Mouse (Mus musculus): ENCODE measurements around the gene Pde4b. TPM values are rescaled to one million over a fixed set of nuclear protein-coding genes. Genes with fewer than 3 reads are reported as not detected.
"Not testable (repeated sequence)": the region's sequence is repeated elsewhere in the genome, so short reads cannot be mapped to it uniquely, and the experiment has no call there.

The Pde4b gene
- polyA plus RNA-seq, 1 experiment, result 6.7 TPM

DNA sequence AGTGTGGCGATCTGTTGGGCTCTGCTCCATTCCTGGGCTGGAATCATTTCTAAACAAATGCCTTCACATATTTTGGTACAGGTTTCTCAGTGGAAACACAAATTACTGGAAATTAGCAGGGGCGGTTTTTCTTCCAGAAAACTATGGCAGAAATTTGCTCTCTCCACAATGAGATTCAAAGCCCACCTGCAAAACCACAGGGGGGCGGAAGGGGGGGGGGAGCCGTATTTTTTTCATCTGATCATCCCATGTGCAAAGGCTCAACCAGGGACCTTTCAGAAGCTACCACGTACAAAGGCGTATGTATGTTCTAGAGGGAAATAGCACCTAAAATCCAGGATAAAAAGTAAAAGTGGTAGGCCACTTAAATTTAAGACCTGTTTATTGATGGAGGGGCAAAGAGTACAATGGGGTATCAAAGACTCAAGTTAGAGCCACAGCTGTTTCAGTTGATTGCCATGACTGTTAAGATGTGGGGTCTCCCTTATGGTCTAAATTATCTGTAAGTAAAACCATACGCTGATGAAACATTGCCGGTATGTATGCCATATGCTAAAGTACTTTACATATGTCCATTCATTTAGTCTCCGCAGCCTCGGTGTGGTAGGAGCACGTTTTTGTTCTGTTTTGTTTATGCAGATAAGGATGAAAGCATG lies 404.3 kb downstream of the Pde4b start:
- Histone ChIP-seq H3K4me3 (no peak overlapping the region), H3ac (ENCODE audit: control insufficient read depth, insufficient read length) (no peak overlapping the region), H3K27me3 (ENCODE audit: control insufficient read depth, insufficient read depth, insufficient read length) (no peaks in the 10 kb centered on the region), H3K36me3 (ENCODE audit: control insufficient read depth, insufficient read depth) (no peaks in the 10 kb centered on the region), H3K79me2 (ENCODE audit: control insufficient read depth, insufficient read depth) (no peaks in the 10 kb centered on the region), H3K4me2 (ENCODE audit: low read depth) (no peak overlapping the region)
- TF ChIP-seq POLR2AphosphoS2 (IDR thresholded peaks at IDR 0.05; ENCODE audit: insufficient read length, low read depth), result no peak
- TF ChIP-seq SRF (IDR thresholded peaks at IDR 0.05; ENCODE audit: control insufficient read depth, insufficient read length, low read depth), result no peak
- TF ChIP-seq USF1 (IDR thresholded peaks at IDR 0.05; ENCODE audit: low read depth), result no peak
- TF ChIP-seq MAX (IDR thresholded peaks at IDR 0.05; ENCODE audit: low read depth), result no peak
- TF ChIP-seq MYOD1 (IDR thresholded peaks at IDR 0.05; ENCODE audit: control insufficient read depth in 1 of 3, insufficient read length in 2 of 3, low read depth in 2 of 3), result no peak
- TF ChIP-seq REST (IDR thresholded peaks at IDR 0.05; ENCODE audit: insufficient read depth, insufficient read length), result no peak
- no peak for TF ChIP-seq TCF12 (IDR thresholded peaks at IDR 0.05; ENCODE audit: insufficient read depth, poor library complexity, severe bottlenecking)
- no peak for TF ChIP-seq E2F4 (IDR thresholded peaks at IDR 0.05; ENCODE audit: insufficient read depth)
- TF ChIP-seq POLR2A (IDR thresholded peaks at IDR 0.05; ENCODE audit: insufficient read length, low read depth), result no peak
- TF ChIP-seq TCF3 (IDR thresholded peaks at IDR 0.05; ENCODE audit: insufficient read length, low read depth), result no peak

DNA sequence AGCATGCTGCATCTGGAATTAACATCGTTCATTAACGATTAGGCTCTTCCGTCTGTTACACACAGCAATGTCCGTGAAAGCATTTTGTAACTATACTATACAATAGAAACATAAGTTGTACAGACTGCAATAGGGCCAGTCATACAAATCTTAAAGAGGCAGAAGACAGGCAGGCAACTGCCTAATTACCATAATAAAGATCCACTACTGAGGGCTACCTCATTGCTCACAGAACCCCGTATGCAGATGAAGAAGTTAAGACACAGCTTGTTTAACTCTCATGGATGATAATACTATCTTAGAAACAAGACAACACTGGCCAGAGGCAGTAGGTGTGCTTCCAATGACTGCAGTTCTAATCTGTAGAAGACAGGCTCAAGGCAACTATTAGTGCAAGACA lies 405.6 kb downstream of the Pde4b start:
- Histone ChIP-seq H3K27me3 (ENCODE audit: control insufficient read depth, insufficient read depth, insufficient read length) (no peaks in the 10 kb centered on the region), H3K4me2 (ENCODE audit: low read depth) (no peak overlapping the region), H3K36me3 (ENCODE audit: control insufficient read depth, insufficient read depth) (no peaks in the 10 kb centered on the region), H3K79me2 (ENCODE audit: control insufficient read depth, insufficient read depth) (no peaks in the 10 kb centered on the region), H3K4me3 (no peak overlapping the region), H3ac (ENCODE audit: control insufficient read depth, insufficient read length) (no peak overlapping the region)
- no peak for TF ChIP-seq MYOG (IDR thresholded peaks at IDR 0.05; ENCODE audit: control insufficient read depth in 1 of 3, insufficient read depth in 1 of 3, insufficient read length in 2 of 3, low read depth in 2 of 3)
- TF ChIP-seq MYOD1 (IDR thresholded peaks at IDR 0.05; ENCODE audit: control insufficient read depth in 1 of 3, insufficient read length in 2 of 3, low read depth in 2 of 3), result no peak
- TF ChIP-seq E2F4 (IDR thresholded peaks at IDR 0.05; ENCODE audit: insufficient read depth), result no peak
- no peak for TF ChIP-seq CEBPB (IDR thresholded peaks at IDR 0.05; ENCODE audit: insufficient read depth, poor library complexity, severe bottlenecking)
- no peak for TF ChIP-seq REST (IDR thresholded peaks at IDR 0.05; ENCODE audit: insufficient read depth, insufficient read length)
- no peak for TF ChIP-seq USF1 (IDR thresholded peaks at IDR 0.05; ENCODE audit: low read depth)
- TF ChIP-seq SRF (IDR thresholded peaks at IDR 0.05; ENCODE audit: control insufficient read depth, insufficient read length, low read depth), result no peak
- no peak for TF ChIP-seq TCF12 (IDR thresholded peaks at IDR 0.05; ENCODE audit: insufficient read depth, poor library complexity, severe bottlenecking)
- TF ChIP-seq TCF3 (IDR thresholded peaks at IDR 0.05; ENCODE audit: insufficient read length, low read depth), result no peak
- no peak for TF ChIP-seq MAX (IDR thresholded peaks at IDR 0.05; ENCODE audit: low read depth)
- TF ChIP-seq POLR2AphosphoS2 (IDR thresholded peaks at IDR 0.05; ENCODE audit: insufficient read length, low read depth), result no peak

DNA sequence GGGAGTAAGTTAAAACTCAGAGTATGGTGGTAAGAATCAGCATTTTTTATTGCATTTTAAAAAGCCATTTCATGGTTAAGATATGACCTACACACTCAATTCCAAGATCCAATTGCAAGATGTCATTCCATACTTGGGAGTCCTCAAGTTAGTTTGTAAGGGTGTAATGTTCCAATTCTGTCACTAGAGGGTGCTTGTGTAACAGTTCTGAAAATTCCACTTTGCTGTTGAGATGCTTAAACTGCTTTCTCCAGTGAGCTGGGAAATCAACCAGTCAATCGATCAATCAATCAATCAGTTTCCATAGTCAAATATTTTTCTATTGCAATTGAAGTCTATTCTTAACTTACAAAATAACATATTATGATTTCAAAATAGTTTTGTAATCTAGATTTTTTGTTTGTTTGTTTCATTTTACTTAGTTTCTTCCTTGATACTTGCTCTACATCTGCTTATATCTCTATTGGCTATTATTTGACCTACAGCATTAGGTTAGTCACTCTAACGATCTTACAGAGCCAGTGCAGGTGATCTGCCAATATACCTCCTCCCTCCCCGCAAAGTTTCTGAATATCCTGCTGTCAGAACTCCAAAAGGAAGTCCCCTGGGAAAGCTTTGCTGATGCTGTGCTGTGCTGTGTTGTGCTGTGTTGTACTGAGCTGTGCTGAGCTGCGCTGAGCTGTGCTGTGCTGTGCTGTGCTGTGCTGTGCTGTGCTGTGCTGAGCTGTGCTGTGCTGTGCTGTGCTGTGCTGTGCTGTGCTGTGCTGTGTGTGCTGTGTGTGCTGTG lies 406.2 kb downstream of the Pde4b start:
- Histone ChIP-seq H3K79me2 (ENCODE audit: control insufficient read depth, insufficient read depth) (no peaks in the 10 kb centered on the region), H3K27me3 (ENCODE audit: control insufficient read depth, insufficient read depth, insufficient read length) (no peaks in the 10 kb centered on the region), H3K4me3 (no peak overlapping the region), H3ac (ENCODE audit: control insufficient read depth, insufficient read length) (no peak overlapping the region), H3K36me3 (ENCODE audit: control insufficient read depth, insufficient read depth) (no peaks in the 10 kb centered on the region), H3K4me2 (ENCODE audit: low read depth) (peak overlapping the region; percentile 34)
- TF ChIP-seq TCF12 (IDR thresholded peaks at IDR 0.05; ENCODE audit: insufficient read depth, poor library complexity, severe bottlenecking) (no peak), SRF (IDR thresholded peaks at IDR 0.05; ENCODE audit: control insufficient read depth, insufficient read length, low read depth) (no peak), POLR2A (IDR thresholded peaks at IDR 0.05; ENCODE audit: insufficient read length, low read depth) (no peak), USF1 (IDR thresholded peaks at IDR 0.05; ENCODE audit: low read depth) (no peak)

DNA sequence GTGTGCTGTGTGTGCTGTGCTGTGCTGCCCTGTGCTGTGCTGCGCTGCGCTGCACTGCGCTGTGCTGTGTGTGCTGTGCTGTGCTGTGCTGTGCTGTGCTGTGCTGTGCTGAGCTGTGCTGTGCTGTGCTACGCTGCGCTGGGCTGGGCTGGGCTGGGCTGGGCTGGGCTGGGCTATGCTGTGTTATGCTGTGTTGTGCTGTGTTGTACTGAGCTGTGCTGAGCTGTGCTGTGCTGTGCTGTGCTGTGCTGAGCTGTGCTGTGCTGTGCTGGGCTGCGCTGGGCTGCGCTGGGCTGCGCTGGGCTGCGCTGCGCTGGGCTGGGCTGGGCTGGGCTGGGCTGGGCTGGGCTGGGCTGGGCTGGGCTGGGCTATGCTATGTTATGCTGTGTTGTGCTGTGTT lies 406.9 kb downstream of the Pde4b start:
- not testable (repeated sequence) for H3K36me3 ChIP-seq (ENCODE audit: control insufficient read depth, insufficient read depth); H3K79me2 ChIP-seq (ENCODE audit: control insufficient read depth, insufficient read depth); H3ac ChIP-seq (ENCODE audit: control insufficient read depth, insufficient read length); H3K4me3 ChIP-seq; H3K4me2 ChIP-seq (ENCODE audit: low read depth); H3K27me3 ChIP-seq (ENCODE audit: control insufficient read depth, insufficient read depth, insufficient read length)

DNA sequence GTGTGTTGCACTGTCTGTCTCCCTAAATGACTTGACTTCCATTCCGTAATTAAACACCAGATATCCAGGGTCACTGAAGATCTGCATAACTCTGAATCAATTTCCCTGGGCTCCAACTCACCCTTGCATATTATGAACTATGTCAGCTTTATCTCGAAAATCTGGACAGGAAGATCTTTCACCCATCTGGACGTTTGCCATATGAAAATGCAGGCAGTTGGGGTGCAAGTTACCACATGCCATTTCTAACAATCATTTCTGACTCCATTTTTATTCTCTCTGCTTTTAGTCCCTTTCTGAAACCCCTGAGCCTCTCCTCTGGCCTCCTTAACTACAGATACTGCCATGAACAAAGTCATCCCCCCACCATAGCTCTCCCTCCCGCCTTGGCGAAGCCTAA lies 407.7 kb downstream of the Pde4b start:
- H3K79me2 ChIP-seq (ENCODE audit: control insufficient read depth, insufficient read depth), result no peaks in the 10 kb centered on the region
- TF ChIP-seq SRF (IDR thresholded peaks at IDR 0.05; ENCODE audit: control insufficient read depth, insufficient read length, low read depth) (no peak), MYOG (IDR thresholded peaks at IDR 0.05; ENCODE audit: control insufficient read depth in 1 of 3, insufficient read depth in 1 of 3, insufficient read length in 2 of 3, low read depth in 2 of 3) (no peak), MAX (IDR thresholded peaks at IDR 0.05; ENCODE audit: low read depth) (no peak), REST (IDR thresholded peaks at IDR 0.05; ENCODE audit: insufficient read depth, insufficient read length) (no peak), POLR2A (IDR thresholded peaks at IDR 0.05; ENCODE audit: insufficient read length, low read depth) (no peak), CEBPB (IDR thresholded peaks at IDR 0.05; ENCODE audit: insufficient read depth, poor library complexity, severe bottlenecking) (no peak), TCF3 (IDR thresholded peaks at IDR 0.05; ENCODE audit: insufficient read length, low read depth) (no peak), TCF12 (IDR thresholded peaks at IDR 0.05; ENCODE audit: insufficient read depth, poor library complexity, severe bottlenecking) (no peak), E2F4 (IDR thresholded peaks at IDR 0.05; ENCODE audit: insufficient read depth) (no peak), MYOD1 (IDR thresholded peaks at IDR 0.05; ENCODE audit: control insufficient read depth in 1 of 3, insufficient read length in 2 of 3, low read depth in 2 of 3) (no peak), USF1 (IDR thresholded peaks at IDR 0.05; ENCODE audit: low read depth) (no peak), POLR2AphosphoS2 (IDR thresholded peaks at IDR 0.05; ENCODE audit: insufficient read length, low read depth) (no peak)
- H3K4me2 ChIP-seq (ENCODE audit: low read depth), result no peak overlapping the region
- no peaks in the 10 kb centered on the region for H3K27me3 ChIP-seq (ENCODE audit: control insufficient read depth, insufficient read depth, insufficient read length)
- no peak overlapping the region for H3ac ChIP-seq (ENCODE audit: control insufficient read depth, insufficient read length)
- no peak overlapping the region for H3K4me3 ChIP-seq
- H3K36me3 ChIP-seq (ENCODE audit: control insufficient read depth, insufficient read depth), result no peaks in the 10 kb centered on the region

All from myocyte (in vitro differentiated cells).